Mouse (Mus musculus) testis, adult 2 months (tissue): ENCODE data around the gene Bcl2l10.
A peak's percentile ranks its signal among the peaks of the same experiment; 100 is the strongest.

Source experiments
- CTCF ChIP-seq: fragments of 200-500 bp; IDR thresholded peaks from 2 replicates; pipeline ENCODE4 v1.5.1; 2012; ENCODE audit warnings: low read depth, mild to moderate bottlenecking, inconsistent platforms, low read length, moderate library complexity; ENCODE audit not compliant: control insufficient read depth, insufficient read depth, insufficient replicate concordance
- POLR2A ChIP-seq: fragments of 200-500 bp; IDR thresholded peaks from 2 replicates; pipeline ENCODE4 v1.6.1; 2012; ENCODE audit warnings: low read depth, mild to moderate bottlenecking, inconsistent platforms, low read length, moderate library complexity; ENCODE audit not compliant: control insufficient read depth

DNA sequence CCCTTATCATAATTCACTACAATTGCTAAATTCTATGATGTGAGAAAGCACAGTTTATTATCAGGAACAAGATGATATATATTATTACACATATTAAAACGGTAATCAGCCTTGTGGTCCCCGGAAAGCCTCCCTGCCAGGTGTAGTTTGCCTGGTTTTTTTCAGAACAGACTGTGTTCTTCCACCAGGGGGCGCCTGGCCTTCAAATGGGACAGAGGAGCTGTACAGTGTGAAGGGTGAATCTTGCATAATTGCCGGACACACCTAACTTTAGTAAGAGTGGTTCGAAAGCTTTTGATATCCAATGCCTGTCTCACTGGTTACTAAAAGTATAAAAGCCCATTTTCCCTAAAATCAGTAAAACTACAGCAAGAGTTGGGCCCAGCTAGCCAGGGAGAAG, 14.1 kb downstream of the Bcl2l10 start:
- peak; percentile 60; the same call in 1 of the 2 replicates for TF ChIP-seq CTCF
- no peak for TF ChIP-seq POLR2A
